ENCODE assay signal across 8 mouse cellular contexts in genomic region chr16:36071450-36072379, GRCm38 (mm10). TPM values are rescaled to one million over a fixed set of nuclear protein-coding genes. Genes with fewer than 3 reads are reported as not detected.
DNase-seq lines count a peak whose midpoint lies in the region; ATAC-seq lines count a peak whose summit lies in the region.

Gene Fam162a (minus strand): TSS chr16:36071594.
Gene Ccdc58 (plus strand): TSS chr16:36071685.

- H3K36me3 ChIP-seq in hindbrain, embryonic 13.5 days: no peaks in the 10 kb centered on the region

- H3K27me3 ChIP-seq in hindbrain, embryonic 13.5 days: no peaks in the 10 kb centered on the region

- peaks cover 36% of the 10 kb centered on the region for H3K4me1 ChIP-seq in hindbrain, embryonic 13.5 days (replicated peaks)

- H3K4me3 ChIP-seq in hindbrain, embryonic 13.5 days: peak within 1 kb of the TSS; percentile 75

- peak within 1 kb of the TSS; percentile 82 for H3K4me2 ChIP-seq in hindbrain, embryonic 13.5 days

- H3K9ac ChIP-seq in hindbrain, embryonic 13.5 days: peak within 1 kb of the TSS; percentile 85

- no peaks in the 10 kb centered on the region for H3K9me3 ChIP-seq in hindbrain, embryonic 13.5 days

- under 1% methylated on average over 81 of the region's 81 CpGs for WGBS in hindbrain, embryonic 13.5 days

- peak; percentile 91 for DNase-seq in NIH3T3 (ENCODE audit: low read depth)
- DNase-seq in cerebellum, postnatal 10 days: peak; percentile 98
- peak; percentile 84 to 86 for DNase-seq in frontal cortex, postnatal 14 days (ENCODE audit: low spot score in 2 of 2)
- peak; percentile 88 to 93 for DNase-seq in layer of hippocampus, postnatal 25 days (ENCODE audit: extremely low spot score in 1 of 2, low spot score in 1 of 2)
- DNase-seq in lung, postnatal 25 days (ENCODE audit: low spot score): peak; percentile 91
- DNase-seq in retina, embryonic 14.5 days (ENCODE audit: low spot score): peak; percentile 93
- peak; percentile 96 for DNase-seq in thymus, postnatal 4 days

- H3K27ac ChIP-seq in hindbrain, embryonic 13.5 days: peak within 1 kb of the TSS; percentile 97

- peak; percentile 97 for ATAC-seq in hindbrain, embryonic 13.5 days (ENCODE audit: low FRiP score)

RNA-seq across cellular contexts. Expression of gene Fam162a, which starts in this region (rescaled TPM):
- polyA plus RNA-seq in hindbrain, embryonic 13.5 days (2015; fragmentation: Nextera tagmentation; extraction: Ambion mirVana): 144 and 159 TPM in 2 replicates
- 10 to 100 TPM; 83.0 to 93.8 TPM for total RNA-seq in layer of hippocampus, postnatal 25 days (2021)

RNA-seq across cellular contexts. Expression of gene Ccdc58, which starts in this region (rescaled TPM):
- polyA plus RNA-seq in hindbrain, embryonic 13.5 days (2015; fragmentation: Nextera tagmentation; extraction: Ambion mirVana): 35.2 and 42.1 TPM in 2 replicates
- total RNA-seq in layer of hippocampus, postnatal 25 days (2021): 10 to 100 TPM; 22.6 to 25.0 TPM

Comparison
In these comparisons a context has a peak if more than half of its experiments do, and no peak if none do; other contexts are left out.
1. Peak in every context shown above with its lines: DNase-seq, ATAC-seq, H3K4me3 ChIP-seq and H3K27ac ChIP-seq.